Mouse (Mus musculus): ENCODE results near the gene Insl3. TPM values are rescaled to one million over a fixed set of nuclear protein-coding genes. Genes with fewer than 3 reads are reported as not detected.
"Not testable (repeated sequence)": the region's sequence is repeated elsewhere in the genome, so short reads cannot be mapped to it uniquely, and the experiment has no call there.

Gene Insl3
- total RNA-seq, 2 experiments from 2014 or later, result 0.70 to 1.6 TPM

DNA sequence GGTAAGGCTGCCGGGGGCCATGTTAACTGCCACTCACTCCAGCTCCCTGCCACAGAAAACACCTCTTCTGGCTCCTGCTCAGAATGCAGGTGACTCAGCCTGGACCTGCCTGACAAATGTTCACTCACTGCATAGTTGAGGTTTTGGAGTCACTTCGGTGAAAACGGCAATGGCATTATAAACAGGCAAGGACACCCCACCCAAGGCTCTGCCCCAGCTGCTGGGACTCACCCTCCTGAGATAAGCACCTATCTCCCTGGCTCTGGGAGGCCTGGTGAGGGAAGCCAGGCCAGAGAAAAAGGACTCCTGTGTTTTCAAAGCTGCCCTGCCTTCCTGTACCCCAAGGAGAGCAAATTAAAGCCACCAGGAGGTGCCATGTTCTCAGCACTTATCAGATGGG, 13.9 kb downstream of the Insl3 start:
- intact Hi-C loops (cut with DNase I), result no loop called here
- no peak for DNase-seq

DNA sequence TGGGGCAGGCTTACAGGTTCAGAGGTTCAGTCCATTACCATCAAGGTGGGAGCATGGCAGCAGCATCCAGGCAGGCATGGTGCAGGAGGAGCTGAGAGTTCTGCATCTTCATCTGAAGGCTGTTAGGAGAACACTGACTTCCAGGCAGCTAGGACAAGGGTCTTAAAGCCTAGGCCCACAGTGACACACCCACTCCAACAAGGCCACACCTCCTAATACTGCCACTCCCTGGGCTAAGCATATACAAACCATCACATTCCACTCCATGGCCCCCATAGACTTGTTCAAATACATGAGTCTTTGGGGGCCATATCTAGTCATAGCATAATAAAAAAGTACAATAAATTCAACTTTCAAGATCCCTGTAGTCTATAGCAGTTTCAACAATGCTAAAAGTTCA, 14.4 kb downstream of the Insl3 start:
- DNase-seq; intact Hi-C loops (cut with DNase I): not testable (repeated sequence)

GRCm38 (mm10) chr8:71707874-71708273, 18.9 kb downstream of the Insl3 start:
- peak; percentile 61 for DNase-seq
- intact Hi-C loops (cut with DNase I), result no loop called here

GRCm38 (mm10) chr8:71709134-71709799, 20.3 kb downstream of the Insl3 start:
- no peak for DNase-seq
- intact Hi-C loops (cut with DNase I), result no loop called here

DNA sequence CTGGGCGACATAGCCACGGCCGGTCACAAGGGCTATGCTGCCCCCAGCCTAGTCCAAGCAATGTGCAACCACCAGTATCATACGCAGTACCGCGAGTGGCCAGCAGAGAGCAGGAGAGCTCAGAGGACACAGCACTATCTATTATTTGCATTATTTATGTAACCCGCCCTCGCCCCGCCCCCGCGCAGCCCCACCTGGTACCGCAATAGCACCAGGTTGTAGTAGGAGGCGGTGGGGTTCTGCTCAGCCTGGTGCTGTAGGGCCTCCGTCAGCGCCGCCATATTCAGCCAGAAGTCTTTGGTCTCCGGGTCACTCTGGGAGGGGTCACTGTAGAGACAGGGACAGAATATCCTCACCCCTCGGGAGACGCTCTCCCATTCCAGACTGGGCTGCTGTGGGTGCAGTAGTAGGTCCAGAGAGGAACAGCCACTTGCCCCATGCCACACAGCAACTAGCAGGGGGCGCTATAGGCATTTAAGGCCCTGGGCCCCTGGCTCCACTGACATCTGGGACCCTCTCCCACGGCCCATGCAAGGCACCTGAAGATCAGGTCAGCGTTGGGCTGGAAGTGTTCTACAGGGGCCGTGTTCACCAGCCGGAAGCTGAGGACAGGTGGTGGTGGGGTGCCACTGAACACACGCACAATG, 20.9 kb downstream of the Insl3 start:
- intact Hi-C loops (cut with DNase I), result no loop called here

GRCm38 (mm10) chr8:71711574-71711973, 22.6 kb downstream of the Insl3 start:
- intact Hi-C loops (cut with DNase I), result no loop called here
- DNase-seq, result no peak

More for the DNA sequence above, 20.9 kb downstream of the Insl3 start:
- DNase-seq, result peak; percentile 91

- intact Hi-C loops (cut with DNase I), result no loop called here
- DNase-seq, result no peak
Observed at GRCm38 (mm10) chr8:71715531-71715930, 26.5 kb downstream of the Insl3 start.

DNA sequence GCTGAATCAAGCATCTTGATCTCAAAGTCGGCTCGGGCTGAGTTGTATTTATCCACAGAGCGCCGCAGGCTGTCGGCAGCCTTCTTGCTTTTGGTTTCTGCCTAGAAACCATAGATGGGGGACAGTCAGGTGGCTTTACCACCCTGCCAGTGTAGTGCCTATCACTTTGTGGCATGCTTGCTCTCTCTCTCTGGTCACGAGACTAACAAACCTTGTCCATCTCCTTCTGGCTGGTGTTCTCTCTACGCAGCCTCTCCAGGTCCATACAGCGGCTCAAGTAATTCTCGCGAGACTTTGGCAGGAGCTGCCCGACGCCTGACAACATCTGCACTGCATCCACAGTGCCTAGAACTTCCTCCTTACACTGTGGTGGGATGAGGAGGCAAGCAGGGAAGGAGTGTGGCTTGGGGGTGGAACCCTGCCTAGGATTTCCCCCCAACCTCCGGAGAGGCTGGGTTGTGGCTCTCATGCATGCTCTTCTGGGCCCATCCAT, 27.6 kb downstream of the Insl3 start:
- intact Hi-C loops (cut with DNase I), result no loop called here
- no peak for DNase-seq

GRCm38 (mm10) chr8:71717096-71717495, 28.1 kb downstream of the Insl3 start:
- DNase-seq, result no peak

GRCm38 (mm10) chr8:71718252-71718651, 29.2 kb downstream of the Insl3 start:
- DNase-seq, result no peak
- intact Hi-C loops (cut with DNase I), result no loop called here

More at GRCm38 (mm10) chr8:71717096-71717495, 28.1 kb downstream of the Insl3 start:
- intact Hi-C loops (cut with DNase I), result no loop called here

DNA sequence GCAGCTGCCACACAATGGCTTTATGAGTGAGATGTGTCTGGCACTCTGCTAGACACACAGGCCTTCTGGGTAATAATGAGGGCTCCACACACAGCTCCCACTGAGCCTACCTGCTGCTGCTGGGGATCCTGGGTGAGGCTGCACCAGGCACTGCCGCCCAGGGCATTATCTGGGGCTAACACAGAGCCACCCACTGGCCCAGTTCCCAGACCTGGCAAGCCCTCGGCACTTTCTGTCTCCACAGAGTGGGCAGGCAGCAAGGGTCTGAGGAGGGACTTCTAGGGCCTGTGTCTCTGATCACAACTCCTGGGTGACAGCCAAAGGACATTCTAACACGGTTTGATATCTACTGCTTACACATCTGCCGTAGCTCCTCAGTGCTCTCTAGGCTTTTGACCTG, 30.2 kb downstream of the Insl3 start:
- intact Hi-C loops (cut with DNase I), result no loop called here
- peak; percentile 92 for DNase-seq

GRCm38 (mm10) chr8:71719928-71720457, 31.0 kb downstream of the Insl3 start:
- peak; percentile 75 for DNase-seq
- intact Hi-C loops (cut with DNase I), result no loop called here

DNA sequence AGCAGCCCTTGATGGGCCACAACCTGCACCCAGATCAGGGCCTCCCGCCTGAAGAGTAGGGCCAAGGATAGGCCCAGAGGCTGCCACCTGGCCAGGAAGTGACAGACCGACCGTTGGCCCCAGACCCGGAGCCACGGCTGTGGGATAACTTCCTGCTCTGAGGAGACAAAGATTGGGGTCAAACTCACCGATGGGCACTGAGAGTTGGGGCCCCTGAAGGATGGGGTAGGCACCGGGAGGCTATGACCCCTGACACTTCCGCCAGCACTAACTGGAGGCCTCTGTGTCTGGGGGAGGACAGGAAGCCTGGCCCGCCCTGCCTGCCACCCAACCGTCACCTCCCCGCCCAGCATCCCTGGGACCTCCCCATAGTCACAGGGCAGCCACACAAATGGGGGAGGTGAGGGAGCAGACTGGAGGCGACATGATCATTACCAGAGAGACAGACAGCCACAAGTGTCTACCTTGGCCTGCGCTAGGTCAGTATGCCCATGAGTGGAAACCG, 34.1 kb downstream of the Insl3 start:
- DNase-seq, result no peak
- intact Hi-C loops (cut with DNase I), result no loop called here

- intact Hi-C loops (cut with DNase I), result no loop called here
- DNase-seq, result no peak
Observed at GRCm38 (mm10) chr8:71724389-71724788, 35.4 kb downstream of the Insl3 start.

- DNase-seq, result peak; percentile 87
- intact Hi-C loops (cut with DNase I), result no loop called here
Observed at GRCm38 (mm10) chr8:71725122-71725924, 36.3 kb downstream of the Insl3 start, which contains the start of gene Fcho1. Fcho1 (minus strand) TSS chr8:71725716.

DNA sequence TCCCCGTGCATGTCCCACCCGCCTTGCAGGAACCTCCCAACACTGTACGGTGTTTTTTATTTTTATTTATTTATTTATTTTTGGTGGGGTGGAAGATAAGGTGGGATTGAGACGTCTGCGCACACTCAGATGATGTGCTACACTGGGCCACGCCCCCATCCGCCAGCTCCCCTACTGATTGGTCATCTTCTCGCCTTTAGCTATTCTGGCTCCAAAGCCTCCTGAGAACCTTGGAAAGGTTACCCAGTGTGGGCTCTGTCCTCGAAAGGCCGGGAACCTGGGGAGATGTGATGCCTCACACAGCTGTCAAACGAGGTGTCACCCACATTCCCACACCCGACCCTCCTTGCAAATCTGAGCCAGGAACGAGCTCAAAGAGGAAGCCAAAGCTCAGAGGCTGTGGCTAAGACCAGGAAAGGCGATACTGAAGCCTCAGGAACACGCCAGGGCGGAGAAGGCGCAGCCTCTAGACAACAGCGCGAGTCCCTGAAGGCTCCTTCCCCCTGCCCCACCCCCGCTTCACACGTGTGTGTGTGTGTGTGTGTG, 39.3 kb downstream of the Insl3 start:
- peak; percentile 63 for DNase-seq
- intact Hi-C loops (cut with DNase I), result no loop called here

DNA sequence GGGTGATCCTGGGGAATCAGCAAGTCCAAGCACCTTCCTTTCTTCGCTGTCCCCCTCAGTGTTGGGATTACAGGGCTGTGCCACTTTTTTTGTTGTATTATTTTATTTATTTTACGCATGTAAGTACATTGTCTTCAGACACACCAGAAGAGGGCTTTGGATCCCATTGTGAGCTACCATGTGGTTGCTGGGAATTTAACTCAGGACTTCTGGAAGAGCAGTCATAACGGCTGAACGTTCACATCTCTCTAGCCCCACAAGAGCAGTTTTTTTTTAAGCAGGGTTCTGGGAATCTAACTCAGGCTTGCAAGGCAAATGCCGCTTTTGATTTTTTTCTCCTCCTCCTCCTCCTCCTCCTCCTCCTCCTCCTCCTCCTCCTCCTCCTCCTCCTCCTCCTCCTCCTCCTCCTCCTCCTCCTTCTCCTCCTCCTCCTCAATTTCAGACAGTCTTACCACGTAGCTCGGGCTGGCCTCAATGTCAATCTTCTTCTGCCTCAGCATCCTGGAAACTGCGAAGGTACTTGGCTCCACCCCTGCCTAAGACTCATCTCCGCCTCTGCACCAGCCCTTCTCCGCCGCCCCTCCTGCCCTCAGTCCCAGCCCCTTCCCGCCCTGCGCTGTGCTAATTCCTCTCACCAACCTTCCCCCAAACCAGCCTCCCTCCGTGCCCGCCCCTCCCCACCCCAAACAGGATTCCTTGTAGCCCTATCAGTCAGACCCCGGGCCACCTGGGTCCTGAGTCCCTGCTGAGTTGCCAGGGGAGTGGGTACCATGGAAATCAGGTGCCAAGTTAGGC, 40.0 kb downstream of the Insl3 start:
- intact Hi-C loops (cut with DNase I), result no loop called here
- no peak for DNase-seq

GRCm38 (mm10) chr8:71731652-71732230, 42.7 kb downstream of the Insl3 start:
- DNase-seq, result no peak
- intact Hi-C loops (cut with DNase I), result no loop called here

DNA sequence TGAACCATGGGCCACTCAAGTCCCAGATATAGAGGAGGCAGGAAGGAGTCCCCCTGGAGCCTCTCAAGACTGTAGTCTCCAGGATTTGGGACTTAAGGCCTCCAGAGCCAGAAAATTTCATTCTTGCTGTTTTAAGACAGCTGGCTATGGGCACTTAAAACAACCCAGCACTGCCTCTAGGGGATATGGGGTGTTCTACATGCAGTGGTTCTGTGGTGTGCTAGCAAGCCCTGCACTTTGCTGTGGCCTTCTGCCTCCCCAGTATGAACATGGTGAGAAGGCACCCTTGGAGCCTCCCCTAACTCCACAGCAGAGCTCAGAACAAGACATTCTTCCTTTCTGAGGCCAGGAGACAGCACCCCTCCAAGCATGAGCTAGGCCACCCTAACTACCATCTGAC, 49.3 kb downstream of the Insl3 start:
- intact Hi-C loops (cut with DNase I), result not testable (repeated sequence)

More for the DNA sequence above, 49.3 kb downstream of the Insl3 start:
- DNase-seq, result not testable (repeated sequence)

All from left cerebral cortex, postnatal 4 days (tissue).